Mouse (Mus musculus) layer of hippocampus, adult 8-10 months (tissue): ENCODE measurements at regions not wholly inside any gene's neighbourhood (a gene's known extent, or its start where the extent isn't known, plus 50 kb on each side); places are given as distances from the start of the nearest gene placed in this dataset.
"Not testable (repeated sequence)": the region's sequence is repeated elsewhere in the genome, so short reads cannot be mapped to it uniquely, and the experiment has no call there.

ENCODE experiments used
- DNase-seq, 2 experiments: peaks; one replicate each; pipeline ENCODE4 v3.0.0; 2022; ENCODE audit warnings: low spot score in 2 of 2

- DNase-seq = no peak
Observed at GRCm38 (mm10) chr12:77058596-77059190, 96.7 kb upstream of the Max start.

- no peak for DNase-seq
Observed at GRCm38 (mm10) chr12:77056748-77057370, 94.9 kb upstream of the Max start.

DNA sequence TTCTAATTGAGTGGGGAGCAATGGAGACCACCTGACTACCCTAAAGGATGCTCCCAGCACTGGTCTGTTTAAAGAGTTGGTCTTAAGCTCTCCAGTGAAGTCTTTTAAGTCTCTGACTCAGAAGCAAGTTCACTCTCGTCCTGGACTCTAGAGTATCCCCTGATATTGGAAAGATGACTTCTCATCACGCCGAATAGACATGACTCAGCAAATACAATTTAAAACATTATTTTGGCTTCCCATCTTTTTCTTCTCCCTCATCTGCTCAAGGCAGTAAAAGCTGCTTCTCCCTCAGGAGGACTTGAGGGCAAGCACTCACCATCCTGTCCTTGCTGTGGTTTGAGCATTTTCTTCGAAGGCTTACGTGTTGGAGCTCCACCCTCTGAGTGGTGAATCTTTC is 92.7 kb upstream of the Max start:
- DNase-seq = no peak

DNA sequence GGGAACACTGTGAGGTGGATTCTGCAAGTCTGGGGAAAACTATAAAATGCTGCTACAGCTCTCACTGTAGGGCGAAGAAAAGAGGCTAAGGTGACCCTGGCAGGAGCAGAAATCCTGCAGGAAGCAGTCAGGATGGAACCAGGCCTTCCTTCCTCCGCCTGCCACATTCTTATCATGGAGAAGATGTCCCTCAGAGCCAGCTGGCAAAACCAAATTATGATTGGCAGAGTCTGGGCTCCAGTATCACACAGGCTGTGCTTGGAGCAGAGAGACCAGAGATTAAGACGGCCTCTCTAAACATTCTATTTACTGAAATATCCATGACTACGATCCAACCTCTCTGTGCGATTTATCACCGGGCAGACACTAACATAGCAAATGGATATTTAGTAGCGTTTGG is 92.2 kb upstream of the Max start:
- DNase-seq = no peak

DNA sequence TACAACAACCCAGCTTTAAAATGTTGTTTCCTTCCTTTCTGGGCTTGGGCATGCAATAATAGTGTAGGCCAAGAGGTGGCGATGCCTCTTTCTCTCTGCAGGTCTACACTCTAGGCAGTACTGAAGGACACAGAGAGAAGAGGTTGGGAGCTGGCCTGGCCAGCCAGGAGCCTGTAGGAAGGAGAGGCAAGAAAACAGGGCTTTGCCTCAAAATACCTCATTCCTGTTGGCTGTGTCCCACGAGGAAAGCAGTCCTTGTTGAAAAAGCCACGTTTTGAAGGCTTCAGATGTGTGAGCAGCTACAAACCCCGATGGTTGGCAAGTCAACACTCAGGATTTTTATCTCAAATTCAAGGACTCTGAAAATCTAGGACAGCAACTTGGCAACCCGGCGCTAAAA is 90.9 kb upstream of the Max start:
- peak; percentile 43 to 59 for DNase-seq

- no peak for DNase-seq
Observed at GRCm38 (mm10) chr12:77048380-77048779, 86.4 kb upstream of the Max start.

GRCm38 (mm10) chr12:77047273-77047672 is 85.3 kb upstream of the Max start:
- no peak for DNase-seq

DNA sequence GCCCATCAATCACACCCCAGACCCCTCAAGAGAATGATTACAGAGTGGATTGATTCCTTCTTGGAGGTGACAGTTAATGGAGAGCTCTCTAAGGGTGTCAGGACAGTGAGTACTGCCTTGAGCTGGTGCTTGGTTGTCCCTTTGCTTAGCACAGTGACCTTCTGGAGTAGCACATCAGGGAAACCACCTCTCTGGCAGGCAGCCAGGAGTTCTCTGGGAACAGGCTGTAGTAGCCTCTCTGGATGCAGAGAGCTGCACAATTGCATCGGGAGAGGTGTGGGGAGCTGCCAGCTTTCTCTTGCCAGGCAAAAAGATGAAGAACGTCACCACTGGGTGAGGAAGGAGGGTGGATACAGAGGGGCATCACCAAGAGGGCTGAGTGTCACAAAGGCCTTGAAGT is 84.0 kb upstream of the Max start:
- DNase-seq = no peak

- DNase-seq = no peak
Observed at GRCm38 (mm10) chr12:77045356-77045755, 83.4 kb upstream of the Max start.

DNA sequence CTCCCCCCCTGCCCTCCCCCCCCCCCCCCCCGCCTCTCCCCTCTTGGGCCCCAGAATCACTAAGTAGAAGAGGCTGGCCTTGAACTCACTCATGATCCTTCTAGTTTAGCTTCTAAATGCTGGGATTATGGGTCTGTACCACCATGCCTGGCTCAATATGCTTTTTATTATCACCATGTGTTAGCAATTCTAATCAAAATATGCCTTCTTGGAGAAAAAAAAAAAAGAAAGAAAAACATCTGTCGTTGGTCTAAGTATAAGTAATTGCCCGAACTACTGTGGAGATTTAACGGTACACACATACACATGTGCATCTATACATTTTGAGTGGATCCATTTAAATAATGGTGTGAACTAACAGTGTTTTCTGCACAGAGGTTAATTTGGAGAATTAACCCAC is 80.4 kb upstream of the Max start:
- no peak for DNase-seq

- no peak for DNase-seq
Observed at GRCm38 (mm10) chr12:77041141-77041540, 79.1 kb upstream of the Max start.

DNA sequence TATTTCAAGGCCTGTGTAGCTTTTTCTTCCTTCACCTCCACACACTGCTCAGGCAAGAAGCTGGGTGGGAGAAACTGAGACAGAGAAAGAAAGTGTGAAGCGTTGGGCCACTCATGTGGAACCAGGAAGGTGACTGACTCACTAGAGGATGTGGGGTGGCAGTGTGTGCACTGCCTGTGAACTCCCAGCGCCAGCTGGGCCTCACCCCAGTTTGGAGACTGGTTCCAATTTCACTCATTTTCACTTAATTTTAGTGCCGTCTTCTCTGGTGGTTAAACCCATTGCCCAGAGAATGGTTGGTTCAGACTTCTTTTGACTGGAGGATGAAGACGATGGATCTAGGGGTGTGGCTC is 77.9 kb upstream of the Max start:
- no peak for DNase-seq

- no peak for DNase-seq
Observed at GRCm38 (mm10) chr12:77039295-77039952, 77.4 kb upstream of the Max start.

- no peak for DNase-seq
Observed at GRCm38 (mm10) chr12:77035676-77036075, 73.7 kb upstream of the Max start.

DNA sequence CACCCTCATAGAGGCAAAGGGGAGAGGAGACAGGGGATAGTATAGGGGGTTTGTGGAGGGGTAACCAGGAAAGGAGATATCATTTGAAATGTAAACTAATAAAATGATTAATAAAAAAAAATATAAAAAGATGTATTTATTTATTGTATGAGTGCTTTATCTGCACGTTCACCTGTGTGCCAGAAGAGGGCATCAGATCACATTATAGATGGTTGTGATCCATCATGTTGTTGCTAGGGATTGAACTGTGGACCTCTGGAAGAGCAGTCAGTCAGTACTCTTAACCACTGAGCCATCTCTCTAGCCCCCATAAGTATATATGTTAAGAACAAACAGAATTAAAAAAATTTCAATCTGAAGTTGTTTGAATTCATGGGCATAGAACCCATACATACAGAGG is 69.4 kb upstream of the Max start:
- DNase-seq = no peak

DNA sequence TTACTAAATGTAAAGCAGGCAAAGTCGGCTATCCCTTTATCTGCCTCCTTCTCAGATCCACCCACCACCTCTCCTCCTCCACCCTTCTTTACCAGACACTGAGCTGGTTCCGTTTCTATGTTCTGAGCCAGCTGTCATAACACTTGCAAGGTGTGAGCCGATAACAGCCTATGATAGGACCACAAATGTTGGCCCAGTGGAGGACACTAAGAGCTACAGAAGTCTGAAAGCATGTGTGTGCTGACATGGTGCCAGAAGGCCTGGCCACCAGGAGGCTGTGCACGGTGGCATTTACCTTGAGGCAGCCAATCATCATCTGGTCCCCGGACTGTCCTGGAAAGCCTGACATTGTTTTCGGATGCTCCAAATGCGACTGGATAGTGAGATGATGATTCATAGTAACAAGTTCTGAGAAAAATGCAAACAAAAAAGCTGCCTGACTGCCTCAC is 63.5 kb upstream of the Max start:
- no peak for DNase-seq

DNA sequence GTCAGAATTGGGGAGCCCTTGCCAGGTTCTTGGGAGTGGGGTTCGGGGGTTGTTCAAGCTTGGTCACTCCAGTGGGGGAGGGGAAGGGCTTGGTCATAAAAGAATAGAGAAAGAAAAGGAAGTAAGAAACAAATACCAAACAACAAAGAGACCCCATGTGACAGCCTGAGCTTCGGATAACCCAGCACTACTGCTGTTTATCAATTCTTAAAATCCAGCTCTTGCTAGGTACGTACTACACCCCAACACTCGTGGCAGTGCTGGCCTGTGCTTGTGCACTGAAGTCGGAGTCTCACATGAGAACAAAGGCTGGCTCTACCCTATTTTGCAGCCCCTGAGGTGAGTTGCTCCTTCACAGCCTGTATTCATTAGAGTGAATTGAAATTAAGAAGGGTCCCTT is 60.5 kb upstream of the Max start:
- DNase-seq = no peak

- no peak for DNase-seq
Observed at GRCm38 (mm10) chr12:77021881-77022280, 59.9 kb upstream of the Max start.

DNA sequence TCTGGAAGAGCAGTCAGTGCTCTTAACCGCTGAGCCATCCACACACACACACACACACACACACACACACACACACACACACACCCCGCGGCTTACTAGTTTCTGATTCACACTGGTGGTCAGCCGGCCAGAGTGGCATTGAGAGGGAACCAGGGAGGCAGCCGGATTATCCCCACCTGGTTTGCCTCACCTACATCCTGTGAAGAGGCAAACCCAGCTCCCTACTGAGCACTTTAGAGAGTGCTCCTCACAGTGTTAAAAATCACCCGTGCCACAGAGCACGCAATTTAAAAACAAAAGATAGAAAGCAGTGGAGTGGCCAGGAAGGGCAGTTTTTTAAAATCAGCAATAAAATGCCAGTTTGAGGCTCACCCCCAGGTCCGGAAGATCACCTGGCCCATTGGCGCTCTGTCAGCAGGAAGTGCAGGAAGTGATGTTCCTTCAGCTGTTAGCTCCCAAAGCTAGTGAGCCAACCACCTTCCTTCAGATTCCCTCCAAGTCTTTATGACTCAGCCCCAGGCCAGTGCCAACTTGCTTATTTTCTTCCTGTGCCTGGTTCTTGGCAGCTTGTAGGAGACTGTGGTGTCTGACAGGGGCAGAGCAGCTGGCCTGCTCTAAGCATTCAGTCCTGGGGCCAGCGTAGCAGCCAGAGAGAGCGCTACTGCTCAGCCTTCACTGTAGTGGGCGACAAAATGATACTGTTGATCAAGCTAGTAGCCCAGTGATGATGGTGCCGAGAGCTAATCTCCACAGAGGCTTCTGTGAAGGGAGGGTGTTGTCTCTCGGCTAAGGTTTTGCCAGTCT is 57.9 kb upstream of the Max start:
- peak; percentile 58 to 63 for DNase-seq

DNA sequence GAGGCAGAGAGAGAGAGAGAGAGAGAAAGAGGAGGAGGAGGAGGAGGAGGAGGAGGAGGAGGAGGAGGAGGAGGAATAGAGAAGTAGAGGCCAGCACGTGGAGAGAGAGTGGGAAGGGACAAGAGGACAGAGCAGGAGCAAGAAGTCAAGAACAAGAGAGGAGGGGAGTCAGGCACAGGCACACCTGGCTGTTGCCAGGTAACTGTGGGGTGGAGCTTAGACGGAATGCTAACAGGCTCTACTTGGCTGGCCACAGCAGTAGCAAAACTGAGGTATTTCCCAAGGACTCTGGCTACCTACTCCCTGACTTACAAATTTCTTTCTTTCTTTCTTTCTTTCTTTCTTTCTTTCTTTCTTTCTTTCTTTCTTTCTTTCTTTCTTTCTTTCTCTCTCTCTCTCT is 57.1 kb upstream of the Max start:
- DNase-seq = not testable (repeated sequence)

DNA sequence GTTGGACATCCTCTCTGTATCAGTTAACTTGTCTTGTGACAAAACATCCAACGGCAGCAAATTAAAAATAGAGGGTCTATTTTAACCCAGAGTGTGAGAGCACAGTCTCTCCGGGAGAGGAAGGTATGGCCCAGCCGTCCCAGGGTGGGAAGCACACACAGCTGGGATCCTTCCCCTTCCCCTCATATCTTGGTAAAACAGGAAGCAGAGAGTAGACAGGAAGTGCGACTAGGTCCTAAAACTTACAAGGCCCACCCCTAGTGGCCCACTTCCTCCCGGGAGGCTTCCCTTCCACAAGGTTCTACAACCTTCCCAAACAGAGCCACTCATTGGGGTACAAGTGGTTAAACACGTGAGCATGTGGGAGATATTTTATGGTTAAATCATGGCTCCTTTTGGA is 56.4 kb upstream of the Max start:
- no peak for DNase-seq

GRCm38 (mm10) chr12:77014908-77015307 is 52.9 kb upstream of the Max start:
- DNase-seq = no peak
